Mouse (Mus musculus) embryonic facial prominence, embryonic 11.5 days (tissue): ENCODE data around the gene Aacs. TPM values are rescaled to one million over a fixed set of nuclear protein-coding genes. Genes with fewer than 3 reads are reported as not detected.
"Not testable (repeated sequence)": the region's sequence is repeated elsewhere in the genome, so short reads cannot be mapped to it uniquely, and the experiment has no call there.

ENCODE experiments used
- ATAC-seq: fragments of 200-750 bp; cut with Nextera tagmentation; replicated peaks from 2 replicates; pipeline ENCODE4 v1.8.0; 2017; ENCODE audit warnings: low read depth; ENCODE audit not compliant: insufficient number of reproducible peaks, low FRiP score, low TSS enrichment
- DNase-seq: peaks from one replicate; pipeline ENCODE4 v3.0.0-alpha.2; 2015; ENCODE audit warnings: low spot score
- H3K27ac ChIP-seq: fragments of 300-500 bp; sonication (generic); replicated peaks from 2 replicates; pipeline ENCODE4 v1.5.1; 2014; ENCODE audit warnings: mild to moderate bottlenecking, low read depth, low read length, control low read depth
- H3K27me3 ChIP-seq: fragments of 300-500 bp; sonication (generic); 2 replicates; pipeline ENCODE4 v1.6.1; 2014; ENCODE audit warnings: mild to moderate bottlenecking, low read length, moderate library complexity, mixed read lengths; ENCODE audit not compliant: control insufficient read depth, insufficient read depth
- H3K36me3 ChIP-seq: fragments of 300-500 bp; sonication (generic); replicated peaks from 2 replicates; pipeline ENCODE4 v1.6.1; 2014; ENCODE audit warnings: low read depth, mild to moderate bottlenecking, low read length, moderate library complexity, mixed read lengths; ENCODE audit not compliant: control insufficient read depth, insufficient read depth
- H3K4me1 ChIP-seq: fragments of 300-500 bp; sonication (generic); 2 replicates; pipeline ENCODE4 v1.6.1; 2014; ENCODE audit warnings: low read length, mixed read lengths; ENCODE audit not compliant: control insufficient read depth, insufficient read depth
- H3K4me2 ChIP-seq: fragments of 300-500 bp; sonication (generic); 2 replicates; pipeline ENCODE4 v1.6.1; 2014; ENCODE audit warnings: low read depth, mild to moderate bottlenecking, control low read depth, low read length, moderate library complexity
- H3K4me3 ChIP-seq: fragments of 300-500 bp; sonication (generic); 2 replicates; pipeline ENCODE4 v1.5.1; 2014; ENCODE audit warnings: low read depth, low read length, control low read depth
- H3K9ac ChIP-seq: fragments of 300-500 bp; sonication (generic); replicated peaks from 2 replicates; pipeline ENCODE4 v1.6.1; 2014; ENCODE audit warnings: mild to moderate bottlenecking, control low read depth, low read length
- H3K9me3 ChIP-seq: fragments of 300-500 bp; sonication (generic); replicated peaks from 2 replicates; pipeline ENCODE4 v1.6.1; 2016; ENCODE audit warnings: mild to moderate bottlenecking, low read length, inconsistent platforms, mixed read lengths; ENCODE audit not compliant: control insufficient read depth
- WGBS: fragments of 180-500 bp; shearing (Covaris S2); extraction: QIAGEN DNeasy Blood & Tissue Kit; methylation state at CpG from one replicate; pipeline ENCODE4 v1.1.7; 2014; 5-methylcytosine and 5-hydroxymethylcytosine counted together
- polyA plus RNA-seq: library from polyadenylated mRNA; unstranded; fragments of >200 nt; fragmentation: Nextera tagmentation; extraction: Ambion mirVana; gene quantifications from 2 replicates; pipeline ENCODE4 v1.2.1, GENCODE M21; 2014

Aacs gene
- 28.4 and 34.7 TPM in 2 replicates for polyA plus RNA-seq

- ATAC-seq (peak; percentile 87), DNase-seq (peak; percentile 96)
- no peaks in the 10 kb centered on the region for H3K9me3 ChIP-seq
- peak within 1 kb of the TSS; percentile 87 for H3K4me3 ChIP-seq
- H3K9ac ChIP-seq, result peak within 1 kb of the TSS; percentile 71
- under 1% methylated on average over 60 of the region's 60 CpGs for WGBS
- peak within 1 kb of the TSS; percentile 59; the same call in 1 of the 2 replicates for H3K27ac ChIP-seq
- H3K27me3 ChIP-seq, result no peaks in the 10 kb centered on the region
- H3K4me2 ChIP-seq, result peak within 1 kb of the TSS; percentile 92
- no peaks in the 10 kb centered on the region; the same call in none of the 2 replicates for H3K4me1 ChIP-seq
- no peaks in the 10 kb centered on the region for H3K36me3 ChIP-seq
Observed at GRCm38 (mm10) chr5:125475601-125476285, at the start of gene Aacs. Gene Aacs, plus strand, starts transcription at chr5:125475814.

GRCm38 (mm10) chr5:125426343-125426742, 49.3 kb upstream of the Aacs start:
- no peaks in the 10 kb centered on the region for H3K9me3 ChIP-seq
- DNase-seq (no peak), ATAC-seq (no peak)
- H3K4me1 ChIP-seq, result no peaks in the 10 kb centered on the region
- H3K27ac ChIP-seq, result no peak overlapping the region
- H3K27me3 ChIP-seq, result no peaks in the 10 kb centered on the region
- peaks cover 19% of the 10 kb centered on the region for H3K36me3 ChIP-seq
- H3K4me2 ChIP-seq, result no peak overlapping the region
- no peak overlapping the region for H3K9ac ChIP-seq
- no peak overlapping the region for H3K4me3 ChIP-seq
- 94% methylated on average over 10 of the region's 10 CpGs for WGBS

GRCm38 (mm10) chr5:125432324-125432723, 43.3 kb upstream of the Aacs start:
- H3K9me3 ChIP-seq, H3K27ac ChIP-seq, H3K27me3 ChIP-seq, H3K36me3 ChIP-seq, DNase-seq, ATAC-seq, H3K4me2 ChIP-seq, H3K4me1 ChIP-seq, H3K4me3 ChIP-seq, H3K9ac ChIP-seq: not testable (repeated sequence)
- WGBS, result 85% methylated on average over 2 of the region's 2 CpGs

- no peak within 1 kb of the TSS for H3K27ac ChIP-seq
- ATAC-seq, result peak; percentile 95
- H3K4me3 ChIP-seq, result peak within 1 kb of the TSS; percentile 68
- peak; percentile 97 for DNase-seq
- under 1% methylated on average over 46 of the region's 46 CpGs for WGBS
- H3K9me3 ChIP-seq, result no peaks in the 10 kb centered on the region
- H3K4me1 ChIP-seq, result no peaks in the 10 kb centered on the region; the same call in 1 of the 2 replicates
- no peaks in the 10 kb centered on the region for H3K27me3 ChIP-seq
- peak within 1 kb of the TSS; percentile 81 for H3K4me2 ChIP-seq
- peak within 1 kb of the TSS; percentile 81 for H3K9ac ChIP-seq
- H3K36me3 ChIP-seq, result no peaks in the 10 kb centered on the region; the same call in 1 of the 2 replicates
Observed at GRCm38 (mm10) chr5:125433793-125434337, 41.7 kb upstream of the Aacs start, which contains the start of gene Dhx37. Gene Dhx37, minus strand, starts transcription at chr5:125434121.

GRCm38 (mm10) chr5:125434347-125434746, 41.3 kb upstream of the Aacs start:
- 53% methylated on average over 15 of the region's 15 CpGs for WGBS
- not testable (repeated sequence) for H3K4me2 ChIP-seq, H3K27me3 ChIP-seq, ATAC-seq, H3K9me3 ChIP-seq, H3K36me3 ChIP-seq, H3K27ac ChIP-seq, H3K4me1 ChIP-seq, DNase-seq, H3K9ac ChIP-seq
- peak overlapping the region; percentile 68 for H3K4me3 ChIP-seq

GRCm38 (mm10) chr5:125440583-125441233, 34.9 kb upstream of the Aacs start:
- WGBS, result 2% methylated on average over 7 of the region's 7 CpGs
- ATAC-seq, result no peak

GRCm38 (mm10) chr5:125441234-125442114, 34.1 kb upstream of the Aacs start, which contains the start of gene Bri3bp:
Gene Bri3bp, plus strand, starts transcription at chr5:125441568.
- Histone ChIP-seq H3K27me3 (no peaks in the 10 kb centered on the region), H3K9me3 (no peaks in the 10 kb centered on the region), H3K4me2 (peak within 1 kb of the TSS; percentile 62), H3K9ac (peak within 1 kb of the TSS; percentile 83), H3K27ac (peak within 1 kb of the TSS; percentile 68; the same call in 1 of the 2 replicates), H3K4me3 (peak within 1 kb of the TSS; percentile 90), H3K4me1 (no peaks in the 10 kb centered on the region), H3K36me3 (no peaks in the 10 kb centered on the region)
- WGBS, result under 1% methylated on average over 63 of the region's 97 CpGs
- ATAC-seq (peak; percentile 84), DNase-seq (peak; percentile 86)

More at GRCm38 (mm10) chr5:125440583-125441233, 34.9 kb upstream of the Aacs start:
- Histone ChIP-seq H3K27me3 (no peaks in the 10 kb centered on the region), H3K27ac (no peak overlapping the region), H3K4me2 (peak overlapping the region; percentile 62), H3K9me3 (no peaks in the 10 kb centered on the region), H3K4me3 (peak overlapping the region; percentile 90), H3K9ac (peak overlapping the region; percentile 83), H3K36me3 (no peaks in the 10 kb centered on the region), H3K4me1 (no peaks in the 10 kb centered on the region)
- DNase-seq, result no peak
